Mouse (Mus musculus) kidney, postnatal 0 days (tissue): ENCODE results near the gene Nox4. TPM values are rescaled to one million over a fixed set of nuclear protein-coding genes. Genes with fewer than 3 reads are reported as not detected.

Experiments
- ATAC-seq: fragments of 200-750 bp; cut with Nextera tagmentation; replicated peaks from 2 replicates; pipeline ENCODE4 v1.8.0; 2017; ENCODE audit warnings: low read depth, moderate number of reproducible peaks, moderate TSS enrichment, moderate library complexity; ENCODE audit not compliant: low FRiP score
- DNase-seq: peaks from one replicate; pipeline ENCODE4 v3.0.0-alpha.2; 2016; ENCODE audit warnings: low spot score
- H3K27ac ChIP-seq: fragments of 300-500 bp; sonication (generic); 2 replicates; pipeline ENCODE4 v1.5.1; 2014; ENCODE audit warnings: mild to moderate bottlenecking
- H3K27me3 ChIP-seq: fragments of 300-500 bp; sonication (generic); 2 replicates; pipeline ENCODE4 v1.6.1; 2014; ENCODE audit warnings: low read length, mixed read lengths; ENCODE audit not compliant: insufficient read depth
- H3K36me3 ChIP-seq: fragments of 300-500 bp; sonication (generic); 2 replicates; pipeline ENCODE4 v1.6.1; 2014; ENCODE audit warnings: low read length, mixed read lengths; ENCODE audit not compliant: insufficient read depth
- H3K4me1 ChIP-seq: fragments of 300-500 bp; sonication (generic); replicated peaks from 2 replicates; pipeline ENCODE4 v1.6.1; 2014; ENCODE audit warnings: antibody characterized with exemption, low read length, mixed read lengths; ENCODE audit not compliant: insufficient read depth
- H3K4me2 ChIP-seq: fragments of 300-500 bp; sonication (generic); 2 replicates; pipeline ENCODE4 v1.6.1; 2014; ENCODE audit warnings: mild to moderate bottlenecking, low read length, moderate library complexity, mixed read lengths
- H3K4me3 ChIP-seq: fragments of 300-500 bp; sonication (generic); replicated peaks from 2 replicates; pipeline ENCODE4 v1.5.1; 2014; ENCODE audit warnings: low read depth, low read length
- H3K9ac ChIP-seq: fragments of 300-500 bp; sonication (generic); 2 replicates; pipeline ENCODE4 v1.6.1; 2014; ENCODE audit warnings: low read depth, low read length
- H3K9me3 ChIP-seq: fragments of 300-500 bp; sonication (generic); replicated peaks from 2 replicates; pipeline ENCODE4 v1.6.1; 2016; ENCODE audit warnings: low read length, inconsistent platforms, mixed read lengths
- CTCF ChIP-seq: IDR thresholded peaks from 2 replicates; pipeline ENCODE4 v1.5.1; 2016; ENCODE audit warnings: antibody characterized with exemption, low read depth, mild to moderate bottlenecking, moderate library complexity
- WGBS: fragments of 180-500 bp; shearing (Covaris S2); extraction: QIAGEN DNeasy Blood & Tissue Kit; methylation state at CpG from one replicate; pipeline ENCODE4 v1.1.7; 2014; 5-methylcytosine and 5-hydroxymethylcytosine counted together
- polyA plus RNA-seq: library from polyadenylated mRNA; unstranded; fragments of >200 nt; fragmentation: Nextera tagmentation; extraction: Ambion mirVana; gene quantifications from 2 replicates; pipeline ENCODE4 v1.2.1, GENCODE M21; 2015

Gene Nox4
- polyA plus RNA-seq, 1 experiment from 2014 or later, result 9.8 TPM

- Histone ChIP-seq H3K4me1 (no peaks in the 10 kb centered on the region), H3K9ac (no peak overlapping the region), H3K4me2 (no peak overlapping the region), H3K4me3 (no peak overlapping the region), H3K9me3 (no peaks in the 10 kb centered on the region), H3K27me3 (no peaks in the 10 kb centered on the region), H3K36me3 (no peaks in the 10 kb centered on the region), H3K27ac (no peak overlapping the region)
- TF ChIP-seq CTCF, result no peak
- ATAC-seq (no peak), DNase-seq (no peak)
These were observed 121.9 kb downstream of the Nox4 start for GRCm38 (mm10) chr7:87367834-87368233.

DNA sequence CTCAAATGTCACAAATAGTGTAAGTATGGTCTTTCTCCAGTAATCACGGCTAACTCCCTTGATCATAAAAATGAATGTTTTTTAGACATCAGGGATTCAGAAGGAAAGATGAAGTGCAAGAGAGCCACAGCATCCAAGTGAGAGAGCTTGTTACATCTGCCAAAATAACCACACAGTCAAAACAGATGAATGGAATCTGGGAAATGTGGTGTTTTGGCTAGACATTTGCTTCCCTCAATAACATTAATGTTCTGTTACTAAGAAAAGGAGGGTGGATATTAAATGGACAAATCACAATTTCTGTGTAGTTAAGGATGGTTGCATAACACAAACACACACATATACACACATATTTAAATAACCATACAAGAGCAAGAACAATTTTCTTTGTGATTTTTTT lies 123.2 kb downstream of the Nox4 start:
- no peak for ATAC-seq
- Histone ChIP-seq H3K4me3 (no peak overlapping the region), H3K36me3 (no peaks in the 10 kb centered on the region), H3K9me3 (no peaks in the 10 kb centered on the region), H3K27ac (no peak overlapping the region), H3K27me3 (no peaks in the 10 kb centered on the region), H3K4me1 (no peaks in the 10 kb centered on the region), H3K9ac (no peak overlapping the region), H3K4me2 (no peak overlapping the region)
- no peak for TF ChIP-seq CTCF
- 65% methylated on average over 1 of the region's 1 CpGs for WGBS
- DNase-seq, result no peak

- no peak overlapping the region for H3K9ac ChIP-seq
These were observed 124.9 kb downstream of the Nox4 start for GRCm38 (mm10) chr7:87370789-87371188.

GRCm38 (mm10) chr7:87371316-87371715 lies 125.4 kb downstream of the Nox4 start:
- 88% methylated on average over 2 of the region's 2 CpGs for WGBS

More at GRCm38 (mm10) chr7:87370789-87371188, 124.9 kb downstream of the Nox4 start:
- WGBS, result 80% methylated on average over 2 of the region's 2 CpGs
- no peak for TF ChIP-seq CTCF
- Histone ChIP-seq H3K27me3 (no peaks in the 10 kb centered on the region), H3K9me3 (no peaks in the 10 kb centered on the region), H3K4me1 (no peaks in the 10 kb centered on the region), H3K36me3 (no peaks in the 10 kb centered on the region), H3K4me2 (no peak overlapping the region), H3K27ac (no peak overlapping the region), H3K4me3 (no peak overlapping the region)
- ATAC-seq, result no peak
- no peak for DNase-seq

GRCm38 (mm10) chr7:87374322-87374721 lies 128.4 kb downstream of the Nox4 start:
- Histone ChIP-seq H3K4me3 (no peak overlapping the region), H3K4me1 (no peaks in the 10 kb centered on the region), H3K9me3 (no peaks in the 10 kb centered on the region), H3K9ac (no peak overlapping the region), H3K27ac (no peak overlapping the region), H3K4me2 (no peak overlapping the region), H3K27me3 (no peaks in the 10 kb centered on the region), H3K36me3 (no peaks in the 10 kb centered on the region)
- DNase-seq (no peak), ATAC-seq (no peak)
- no peak for TF ChIP-seq CTCF

More at GRCm38 (mm10) chr7:87371316-87371715, 125.4 kb downstream of the Nox4 start:
- H3K27ac ChIP-seq, result no peak overlapping the region
- no peak overlapping the region for H3K9ac ChIP-seq
- TF ChIP-seq CTCF, result no peak
- no peaks in the 10 kb centered on the region for H3K36me3 ChIP-seq
- H3K4me1 ChIP-seq, result no peaks in the 10 kb centered on the region
- no peaks in the 10 kb centered on the region for H3K27me3 ChIP-seq
- ATAC-seq (no peak), DNase-seq (no peak)
- no peak overlapping the region for H3K4me2 ChIP-seq
- no peaks in the 10 kb centered on the region for H3K9me3 ChIP-seq
- no peak overlapping the region for H3K4me3 ChIP-seq

GRCm38 (mm10) chr7:87374935-87375334 lies 129.0 kb downstream of the Nox4 start:
- ATAC-seq (no peak), DNase-seq (no peak)
- no peak for TF ChIP-seq CTCF
- Histone ChIP-seq H3K9ac (no peak overlapping the region), H3K4me1 (no peaks in the 10 kb centered on the region), H3K36me3 (no peaks in the 10 kb centered on the region), H3K4me3 (no peak overlapping the region), H3K9me3 (no peaks in the 10 kb centered on the region), H3K27ac (no peak overlapping the region), H3K4me2 (no peak overlapping the region), H3K27me3 (no peaks in the 10 kb centered on the region)
- 71% methylated on average over 2 of the region's 2 CpGs for WGBS

DNA sequence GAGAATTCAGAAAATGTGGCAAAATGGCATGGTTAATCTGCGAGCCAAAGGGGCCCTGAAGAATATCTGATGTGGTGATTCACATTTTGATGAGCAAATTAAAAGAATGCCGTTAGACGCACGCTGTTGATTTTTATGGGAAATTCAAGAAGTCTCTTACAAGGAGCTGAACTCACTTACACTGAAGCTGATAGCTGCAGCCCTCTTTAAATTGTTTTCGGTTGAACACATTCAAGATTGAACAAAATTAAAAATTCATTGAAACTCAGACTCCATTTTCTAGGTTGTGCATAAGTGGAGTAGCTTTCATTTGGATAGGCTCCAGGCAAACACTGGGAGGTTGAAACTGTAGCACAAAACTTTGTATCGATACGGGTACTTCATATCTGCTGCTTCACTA lies 151.1 kb downstream of the Nox4 start:
- Histone ChIP-seq H3K27me3 (no peaks in the 10 kb centered on the region), H3K4me1 (no peaks in the 10 kb centered on the region), H3K27ac (no peak overlapping the region), H3K9me3 (no peaks in the 10 kb centered on the region), H3K36me3 (no peaks in the 10 kb centered on the region), H3K4me3 (no peak overlapping the region), H3K9ac (no peak overlapping the region), H3K4me2 (no peak overlapping the region)
- TF ChIP-seq CTCF, result no peak
- 69% methylated on average over 7 of the region's 7 CpGs for WGBS
- DNase-seq, result no peak
- ATAC-seq, result no peak
